Mouse (Mus musculus): Measurements from ENCODE around the gene Cpb1. TPM values are rescaled to one million over a fixed set of nuclear protein-coding genes. Genes with fewer than 3 reads are reported as not detected.

Cpb1 gene
- polyA plus RNA-seq (2014; fragmentation: Nextera tagmentation; extraction: Ambion mirVana) = not detected in 2 replicates

GRCm38 (mm10) chr3:20275633-20276032 is at the start of gene Cpb1:
Gene Cpb1, minus strand, starts transcription at chr3:20275733.
- Histone ChIP-seq H3K9ac (ENCODE audit: low read length) (no peak within 1 kb of the TSS), H3K36me3 (ENCODE audit: control insufficient read depth, insufficient read depth, low read length) (no peaks in the 10 kb centered on the region), H3K27me3 (ENCODE audit: control insufficient read depth, insufficient read depth, low read length) (no peaks in the 10 kb centered on the region), H3K4me3 (ENCODE audit: low read depth, low read length) (no peak within 1 kb of the TSS), H3K27ac (ENCODE audit: low read depth, low read length) (no peak within 1 kb of the TSS), H3K9me3 (ENCODE audit: control insufficient read depth, low read length) (no peaks in the 10 kb centered on the region), H3K4me2 (no peak within 1 kb of the TSS), H3K4me1 (ENCODE audit: control insufficient read depth, insufficient read depth, low read length) (no peaks in the 10 kb centered on the region)
- ATAC-seq (ENCODE audit: low FRiP score) (no peak), DNase-seq (ENCODE audit: low spot score, missing footprints) (no peak)
- WGBS = 89% methylated on average over 3 of the region's 3 CpGs

GRCm38 (mm10) chr3:20317233-20317632 is 41.7 kb upstream of the Cpb1 start:
- no peak overlapping the region for H3K4me3 ChIP-seq (ENCODE audit: low read depth, low read length)
- H3K27me3 ChIP-seq (ENCODE audit: control insufficient read depth, insufficient read depth, low read length) = no peaks in the 10 kb centered on the region
- H3K36me3 ChIP-seq (ENCODE audit: control insufficient read depth, insufficient read depth, low read length) = no peaks in the 10 kb centered on the region
- H3K9ac ChIP-seq (ENCODE audit: low read length) = no peak overlapping the region
- H3K4me2 ChIP-seq = no peak overlapping the region
- DNase-seq (ENCODE audit: low spot score, missing footprints) = no peak
- no peak for ATAC-seq (ENCODE audit: low FRiP score)
- 13% methylated on average over 1 of the region's 1 CpGs for WGBS
- no peaks in the 10 kb centered on the region for H3K9me3 ChIP-seq (ENCODE audit: control insufficient read depth, low read length)
- no peaks in the 10 kb centered on the region for H3K4me1 ChIP-seq (ENCODE audit: control insufficient read depth, insufficient read depth, low read length)
- H3K27ac ChIP-seq (ENCODE audit: low read depth, low read length) = no peak overlapping the region

- DNase-seq (ENCODE audit: low spot score, missing footprints) = no peak
- Histone ChIP-seq H3K4me2 (no peak overlapping the region), H3K27ac (ENCODE audit: low read depth, low read length) (no peak overlapping the region)
These were observed 33.6 kb upstream of the Cpb1 start for GRCm38 (mm10) chr3:20309142-20309541.

GRCm38 (mm10) chr3:20307256-20307655 is 31.7 kb upstream of the Cpb1 start:
- Histone ChIP-seq H3K9me3 (ENCODE audit: control insufficient read depth, low read length) (no peaks in the 10 kb centered on the region), H3K4me1 (ENCODE audit: control insufficient read depth, insufficient read depth, low read length) (no peaks in the 10 kb centered on the region), H3K27ac (ENCODE audit: low read depth, low read length) (no peak overlapping the region), H3K36me3 (ENCODE audit: control insufficient read depth, insufficient read depth, low read length) (no peaks in the 10 kb centered on the region), H3K27me3 (ENCODE audit: control insufficient read depth, insufficient read depth, low read length) (no peaks in the 10 kb centered on the region), H3K4me3 (ENCODE audit: low read depth, low read length) (no peak overlapping the region), H3K4me2 (no peak overlapping the region), H3K9ac (ENCODE audit: low read length) (no peak overlapping the region)
- DNase-seq (ENCODE audit: low spot score, missing footprints) (no peak), ATAC-seq (ENCODE audit: low FRiP score) (no peak)
- WGBS = 84% methylated on average over 4 of the region's 4 CpGs

More at GRCm38 (mm10) chr3:20309142-20309541, 33.6 kb upstream of the Cpb1 start:
- no peak for ATAC-seq (ENCODE audit: low FRiP score)
- Histone ChIP-seq H3K27me3 (ENCODE audit: control insufficient read depth, insufficient read depth, low read length) (no peaks in the 10 kb centered on the region), H3K4me3 (ENCODE audit: low read depth, low read length) (no peak overlapping the region), H3K4me1 (ENCODE audit: control insufficient read depth, insufficient read depth, low read length) (no peaks in the 10 kb centered on the region), H3K9ac (ENCODE audit: low read length) (no peak overlapping the region), H3K9me3 (ENCODE audit: control insufficient read depth, low read length) (no peaks in the 10 kb centered on the region), H3K36me3 (ENCODE audit: control insufficient read depth, insufficient read depth, low read length) (no peaks in the 10 kb centered on the region)
- WGBS = 90% methylated on average over 4 of the region's 4 CpGs

- 73% methylated on average over 2 of the region's 2 CpGs for WGBS
- Histone ChIP-seq H3K4me2 (no peak overlapping the region), H3K27ac (ENCODE audit: low read depth, low read length) (no peak overlapping the region), H3K36me3 (ENCODE audit: control insufficient read depth, insufficient read depth, low read length) (no peaks in the 10 kb centered on the region), H3K27me3 (ENCODE audit: control insufficient read depth, insufficient read depth, low read length) (no peaks in the 10 kb centered on the region), H3K9ac (ENCODE audit: low read length) (no peak overlapping the region), H3K4me3 (ENCODE audit: low read depth, low read length) (no peak overlapping the region), H3K4me1 (ENCODE audit: control insufficient read depth, insufficient read depth, low read length) (no peaks in the 10 kb centered on the region), H3K9me3 (ENCODE audit: control insufficient read depth, low read length) (no peaks in the 10 kb centered on the region)
- ATAC-seq (ENCODE audit: low FRiP score) (no peak), DNase-seq (ENCODE audit: low spot score, missing footprints) (no peak)
These were observed 29.3 kb upstream of the Cpb1 start for GRCm38 (mm10) chr3:20304758-20305352.

GRCm38 (mm10) chr3:20295546-20295945 is 20.0 kb upstream of the Cpb1 start:
- ATAC-seq (ENCODE audit: low FRiP score) = no peak
- 85% methylated on average over 3 of the region's 3 CpGs for WGBS
- Histone ChIP-seq H3K4me1 (ENCODE audit: control insufficient read depth, insufficient read depth, low read length) (no peaks in the 10 kb centered on the region), H3K9ac (ENCODE audit: low read length) (no peak overlapping the region), H3K36me3 (ENCODE audit: control insufficient read depth, insufficient read depth, low read length) (no peaks in the 10 kb centered on the region), H3K9me3 (ENCODE audit: control insufficient read depth, low read length) (no peaks in the 10 kb centered on the region), H3K27me3 (ENCODE audit: control insufficient read depth, insufficient read depth, low read length) (no peaks in the 10 kb centered on the region), H3K27ac (ENCODE audit: low read depth, low read length) (no peak overlapping the region), H3K4me2 (no peak overlapping the region), H3K4me3 (ENCODE audit: low read depth, low read length) (no peak overlapping the region)
- DNase-seq (ENCODE audit: low spot score, missing footprints) = no peak

- H3K36me3 ChIP-seq (ENCODE audit: control insufficient read depth, insufficient read depth, low read length) = no peaks in the 10 kb centered on the region
- ATAC-seq (ENCODE audit: low FRiP score) (no peak), DNase-seq (ENCODE audit: low spot score, missing footprints) (no peak)
- H3K4me1 ChIP-seq (ENCODE audit: control insufficient read depth, insufficient read depth, low read length) = no peaks in the 10 kb centered on the region
- H3K27me3 ChIP-seq (ENCODE audit: control insufficient read depth, insufficient read depth, low read length) = no peaks in the 10 kb centered on the region
- no peak overlapping the region for H3K4me2 ChIP-seq
- H3K4me3 ChIP-seq (ENCODE audit: low read depth, low read length) = no peak overlapping the region
- H3K27ac ChIP-seq (ENCODE audit: low read depth, low read length) = no peak overlapping the region
- no peaks in the 10 kb centered on the region for H3K9me3 ChIP-seq (ENCODE audit: control insufficient read depth, low read length)
- H3K9ac ChIP-seq (ENCODE audit: low read length) = no peak overlapping the region
- 84% methylated on average over 9 of the region's 9 CpGs for WGBS
These were observed 19.2 kb upstream of the Cpb1 start for GRCm38 (mm10) chr3:20294542-20295348.

- no peaks in the 10 kb centered on the region for H3K4me1 ChIP-seq (ENCODE audit: control insufficient read depth, insufficient read depth, low read length)
- DNase-seq (ENCODE audit: low spot score, missing footprints) (no peak), ATAC-seq (ENCODE audit: low FRiP score) (no peak)
- no peaks in the 10 kb centered on the region for H3K27me3 ChIP-seq (ENCODE audit: control insufficient read depth, insufficient read depth, low read length)
- H3K27ac ChIP-seq (ENCODE audit: low read depth, low read length) = no peak overlapping the region
- no peak overlapping the region for H3K9ac ChIP-seq (ENCODE audit: low read length)
- H3K4me3 ChIP-seq (ENCODE audit: low read depth, low read length) = no peak overlapping the region
- no peak overlapping the region for H3K4me2 ChIP-seq
- H3K36me3 ChIP-seq (ENCODE audit: control insufficient read depth, insufficient read depth, low read length) = no peaks in the 10 kb centered on the region
- H3K9me3 ChIP-seq (ENCODE audit: control insufficient read depth, low read length) = no peaks in the 10 kb centered on the region
These were observed 15.8 kb upstream of the Cpb1 start for GRCm38 (mm10) chr3:20291370-20291769.

- no peak overlapping the region for H3K9ac ChIP-seq (ENCODE audit: low read length)
- no peak for ATAC-seq (ENCODE audit: low FRiP score)
- H3K9me3 ChIP-seq (ENCODE audit: control insufficient read depth, low read length) = no peaks in the 10 kb centered on the region
- H3K4me1 ChIP-seq (ENCODE audit: control insufficient read depth, insufficient read depth, low read length) = no peaks in the 10 kb centered on the region
- H3K36me3 ChIP-seq (ENCODE audit: control insufficient read depth, insufficient read depth, low read length) = no peaks in the 10 kb centered on the region
- no peak for DNase-seq (ENCODE audit: low spot score, missing footprints)
- H3K4me2 ChIP-seq = no peak overlapping the region
- H3K4me3 ChIP-seq (ENCODE audit: low read depth, low read length) = no peak overlapping the region
- H3K27ac ChIP-seq (ENCODE audit: low read depth, low read length) = no peak overlapping the region
- 95% methylated on average over 2 of the region's 2 CpGs for WGBS
- H3K27me3 ChIP-seq (ENCODE audit: control insufficient read depth, insufficient read depth, low read length) = no peaks in the 10 kb centered on the region
These were observed 13.2 kb upstream of the Cpb1 start for GRCm38 (mm10) chr3:20288761-20289160.

Data from midbrain, embryonic 11.5 days (tissue).